Mouse (Mus musculus) C2C12 (cell line): ENCODE measurements around the gene Mgat5b.

Experiments
- CEBPB ChIP-seq: IDR thresholded peaks from one replicate; pipeline ENCODE4 v1.6.1; 2011; ENCODE audit warnings: low read depth, mild to moderate bottlenecking, control low read depth, moderate library complexity
- CTCF ChIP-seq: IDR thresholded peaks from one replicate; pipeline ENCODE4 v1.5.1; 2011; ENCODE audit not compliant: control insufficient read depth, insufficient read depth, insufficient read length
- FOSL1 ChIP-seq: IDR thresholded peaks from one replicate; pipeline ENCODE4 v1.8.0; 2011; ENCODE audit warnings: mild to moderate bottlenecking, low read length; ENCODE audit not compliant: poor library complexity, insufficient read depth, severe bottlenecking
- MAX ChIP-seq: IDR thresholded peaks from one replicate; pipeline ENCODE4 v1.6.1; 2011; ENCODE audit warnings: mild to moderate bottlenecking, control low read depth
- MYOD1 ChIP-seq: IDR thresholded peaks from one replicate; pipeline ENCODE4 v1.6.1; 2011; ENCODE audit warnings: low read depth; ENCODE audit not compliant: control insufficient read depth, insufficient read length
- MYOG ChIP-seq: IDR thresholded peaks from one replicate; pipeline ENCODE4 v1.6.1; 2011; ENCODE audit not compliant: control insufficient read depth, insufficient read length; ENCODE audit errors: extremely low read depth
- USF1 ChIP-seq: IDR thresholded peaks from one replicate; pipeline ENCODE4 v1.6.1; 2011; ENCODE audit warnings: low read depth, mild to moderate bottlenecking, control low read depth, moderate library complexity

DNA sequence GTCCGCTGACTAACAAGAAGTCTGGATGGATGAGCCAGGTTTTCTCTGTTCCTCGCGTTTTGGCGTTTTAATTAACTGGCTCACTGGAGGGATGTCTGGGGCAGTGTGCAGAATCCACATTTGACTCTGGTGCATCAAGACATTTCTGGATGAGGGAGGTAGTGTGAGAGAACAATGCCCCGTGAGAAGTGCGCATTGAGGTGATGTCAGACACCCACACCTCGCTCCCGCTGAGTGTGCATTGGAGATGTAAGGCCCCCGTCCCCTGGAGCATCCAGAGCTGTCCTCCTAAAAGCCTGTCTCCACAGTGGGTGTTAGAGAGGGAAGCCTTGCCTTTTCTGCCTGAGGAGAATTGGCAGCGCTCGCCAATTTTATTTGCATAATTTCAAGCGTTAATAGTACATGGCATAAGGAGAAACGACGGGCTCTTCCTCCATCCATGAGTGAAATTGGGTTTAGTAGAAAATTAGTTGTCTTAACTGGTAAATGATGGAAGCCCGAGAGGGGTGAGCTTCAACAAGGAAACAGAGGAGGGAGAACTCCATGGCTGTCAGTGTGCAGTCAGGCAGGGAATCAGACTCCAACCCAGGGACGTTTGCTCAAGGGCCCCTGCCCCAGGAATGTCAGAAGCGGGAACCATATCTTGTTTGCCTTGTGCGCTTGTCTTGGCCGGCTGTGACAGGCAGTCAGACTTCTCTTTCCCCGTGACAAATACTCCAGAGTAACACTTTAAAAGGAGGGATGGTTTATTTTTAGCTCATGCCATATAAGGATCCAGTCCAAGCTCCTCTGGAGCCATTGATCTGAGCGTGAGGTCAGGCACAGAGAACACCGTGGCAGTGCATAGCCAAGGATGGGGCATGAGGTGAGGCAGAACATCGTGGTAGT is 35.8 kb downstream of the Mgat5b start:
- TF ChIP-seq MAX = no peak
- no peak for TF ChIP-seq CTCF
- no peak for TF ChIP-seq CEBPB
- TF ChIP-seq USF1 = no peak
- TF ChIP-seq MYOD1 = no peak
- no peak for TF ChIP-seq FOSL1
- no peak for TF ChIP-seq MYOG
